Mouse (Mus musculus): ENCODE data around the gene Pigm.

DNA sequence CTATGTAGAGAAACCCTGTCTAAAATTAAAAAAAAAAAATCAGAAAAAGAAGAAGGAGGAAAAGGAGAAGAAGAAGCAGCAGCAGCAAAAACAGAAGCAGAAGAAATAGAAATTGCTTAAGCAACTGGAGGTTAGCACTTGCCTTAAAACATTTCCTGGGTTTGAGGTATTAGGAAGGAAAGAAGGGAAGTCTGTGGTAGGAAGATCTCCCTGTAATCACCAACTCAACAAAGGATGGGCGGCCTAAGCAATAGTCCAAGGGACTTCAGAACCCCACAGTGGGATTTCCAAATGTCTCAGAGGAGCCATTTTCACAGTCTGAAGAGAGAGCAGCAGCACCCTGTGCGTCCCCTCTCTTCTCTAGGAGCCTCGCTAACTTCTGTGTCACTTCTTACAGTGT lies 23.9 kb upstream of the Pigm start:
- TF ChIP-seq POLR2A (IDR thresholded peaks at IDR 0.05; ENCODE audit: low read depth, low read length) (no peak), CTCF (conservative IDR thresholded peaks at IDR 0.05; ENCODE audit: insufficient read depth, insufficient read length, low read depth, low read length) (no peak)

Data from kidney, adult 2 months (tissue).